Mouse (Mus musculus) small intestine, adult 2 months (tissue): Measurements from ENCODE around the gene Robo1. TPM values are rescaled to one million over a fixed set of nuclear protein-coding genes. Genes with fewer than 3 reads are reported as not detected.

Source experiments
- H3K27ac ChIP-seq: fragments of 200-500 bp; 2 replicates; pipeline ENCODE4 v1.5.1; 2012; ENCODE audit warnings: low read depth, low read length, control low read depth, inconsistent platforms; ENCODE audit not compliant: insufficient read depth
- H3K27me3 ChIP-seq: fragments of 200-500 bp; 2 replicates; pipeline ENCODE4 v1.6.1; 2012; ENCODE audit warnings: mild to moderate bottlenecking, moderate library complexity, low read length, inconsistent platforms; ENCODE audit not compliant: control insufficient read depth, insufficient read depth
- H3K36me3 ChIP-seq: fragments of 200-500 bp; 2 replicates; pipeline ENCODE4 v1.6.1; 2012; ENCODE audit warnings: mild to moderate bottlenecking, low read length, control low read depth, inconsistent platforms; ENCODE audit not compliant: control insufficient read depth, insufficient read depth
- H3K4me1 ChIP-seq: fragments of 200-500 bp; 2 replicates; pipeline ENCODE4 v1.6.1; 2012; ENCODE audit warnings: low read length, inconsistent platforms, mixed read lengths; ENCODE audit not compliant: control insufficient read depth, insufficient read depth, insufficient read length
- H3K4me3 ChIP-seq: fragments of 200-500 bp; 2 replicates; pipeline ENCODE4 v1.5.1; 2012; ENCODE audit warnings: low read depth, mild to moderate bottlenecking, control low read depth, inconsistent platforms, low read length, moderate library complexity
- CTCF ChIP-seq: fragments of 200-500 bp; IDR thresholded peaks from 2 replicates; pipeline ENCODE4 v1.5.1; 2012; ENCODE audit warnings: low read depth, mild to moderate bottlenecking, control low read depth, inconsistent platforms, low read length, moderate library complexity, mixed read lengths; ENCODE audit not compliant: insufficient replicate concordance, insufficient read length; ENCODE audit errors: extremely low read depth
- POLR2A ChIP-seq: fragments of 200-500 bp; IDR thresholded peaks from 2 replicates; pipeline ENCODE4 v1.6.1; 2012; ENCODE audit warnings: low read depth, mild to moderate bottlenecking, control low read depth, inconsistent platforms, low read length, moderate library complexity
- WGBS: fragments of 180-500 bp; shearing (Covaris S2); methylation state at CpG from one replicate; pipeline ENCODE4 v1.1.7; 2018; 5-methylcytosine and 5-hydroxymethylcytosine counted together
- polyA plus RNA-seq: library from polyadenylated mRNA; depleted of rRNA; stranded (reverse); fragments of >200 nt; gene quantifications from 2 replicates; pipeline ENCODE4 v1.2.3, GENCODE M21; 2012

The Robo1 gene
- polyA plus RNA-seq, 1 experiment: 0.81 TPM

DNA sequence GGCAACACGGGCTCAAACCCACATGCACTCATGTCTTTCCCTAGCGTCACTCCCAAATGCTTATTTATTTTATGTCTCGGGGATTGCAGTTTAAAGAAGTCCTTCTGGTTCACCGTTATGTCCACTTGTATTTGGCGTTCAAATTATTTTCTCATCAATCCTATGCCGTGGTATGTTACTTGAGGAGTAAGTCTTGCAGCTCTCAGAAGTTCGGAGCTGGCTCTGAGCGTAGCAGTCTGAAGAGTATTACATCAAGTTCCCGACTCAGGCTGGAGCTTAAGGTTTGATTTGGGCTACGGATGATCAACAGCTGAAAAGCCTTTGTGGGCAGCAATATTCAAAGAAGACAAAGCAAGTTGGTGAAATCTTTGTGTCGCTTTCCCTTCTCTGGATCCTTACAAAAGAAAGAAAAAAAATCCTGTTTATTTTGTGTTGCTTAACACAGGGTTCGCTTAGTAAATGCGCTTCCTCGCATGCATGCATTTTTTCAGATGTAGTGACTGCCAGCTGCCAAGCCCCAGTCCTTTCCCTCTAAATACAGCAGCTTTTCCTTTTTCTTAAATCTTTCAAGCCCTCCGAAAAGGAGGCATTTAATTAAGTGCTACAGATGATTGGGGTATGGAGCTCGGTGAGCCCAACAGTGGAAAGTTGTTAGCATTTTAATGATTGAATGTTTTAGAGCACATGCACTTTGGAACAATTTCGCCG lies 136.5 kb downstream of the Robo1 start:
- Histone ChIP-seq H3K27me3 (no peaks in the 10 kb centered on the region), H3K27ac (no peak overlapping the region), H3K36me3 (no peaks in the 10 kb centered on the region), H3K4me1 (no peaks in the 10 kb centered on the region), H3K4me3 (no peak overlapping the region)
- WGBS: 73% methylated on average over 18 of the region's 18 CpGs
- TF ChIP-seq POLR2A: no peak
- no peak for TF ChIP-seq CTCF

DNA sequence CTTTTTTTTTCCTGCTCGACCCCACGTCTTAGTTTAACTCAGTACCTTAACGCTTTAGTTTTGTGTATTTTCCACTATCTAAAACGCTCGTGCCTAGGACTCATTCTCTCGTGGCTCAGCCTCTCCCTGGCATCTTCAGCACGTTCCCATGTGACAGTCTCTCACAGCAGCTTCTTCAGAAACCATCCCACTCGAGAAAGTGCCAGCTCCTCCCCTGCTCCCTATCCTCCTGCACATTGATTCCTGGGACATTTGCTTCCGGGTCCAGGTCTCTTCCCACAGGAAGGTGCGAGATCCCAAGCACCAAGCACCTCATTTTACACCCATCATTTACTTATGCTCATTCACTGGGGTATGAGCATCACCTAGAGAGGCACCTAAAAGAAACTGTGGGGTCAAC lies 150.0 kb downstream of the Robo1 start:
- H3K27ac ChIP-seq: no peak overlapping the region
- no peak overlapping the region for H3K4me3 ChIP-seq
- 54% methylated on average over 10 of the region's 10 CpGs for WGBS
- no peaks in the 10 kb centered on the region for H3K4me1 ChIP-seq
- TF ChIP-seq POLR2A (no peak), CTCF (no peak)
- no peaks in the 10 kb centered on the region for H3K27me3 ChIP-seq
- no peaks in the 10 kb centered on the region for H3K36me3 ChIP-seq

DNA sequence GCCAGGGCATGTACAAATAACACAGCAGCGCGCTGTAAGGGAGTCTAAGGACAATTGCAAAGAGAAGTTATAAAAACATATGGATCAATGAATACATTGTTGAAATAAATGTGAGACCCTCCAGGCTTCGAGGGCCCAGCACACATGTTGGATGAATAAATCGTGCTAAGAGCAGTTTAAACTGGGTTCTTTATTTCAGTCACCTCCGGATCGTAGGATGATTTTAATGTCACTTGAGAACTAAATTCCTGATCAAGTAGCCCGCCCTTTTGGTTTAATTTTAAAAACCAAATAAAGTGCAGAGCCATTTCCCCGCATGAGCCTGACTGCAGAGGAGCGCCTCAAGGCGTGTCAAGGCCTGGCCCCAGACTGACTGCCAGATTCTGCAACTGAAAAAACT lies 150.5 kb downstream of the Robo1 start:
- 59% methylated on average over 10 of the region's 10 CpGs for WGBS
- TF ChIP-seq POLR2A (no peak), CTCF (no peak)
- Histone ChIP-seq H3K4me3 (no peak overlapping the region), H3K27me3 (no peaks in the 10 kb centered on the region), H3K4me1 (no peaks in the 10 kb centered on the region), H3K27ac (no peak overlapping the region), H3K36me3 (no peaks in the 10 kb centered on the region)

DNA sequence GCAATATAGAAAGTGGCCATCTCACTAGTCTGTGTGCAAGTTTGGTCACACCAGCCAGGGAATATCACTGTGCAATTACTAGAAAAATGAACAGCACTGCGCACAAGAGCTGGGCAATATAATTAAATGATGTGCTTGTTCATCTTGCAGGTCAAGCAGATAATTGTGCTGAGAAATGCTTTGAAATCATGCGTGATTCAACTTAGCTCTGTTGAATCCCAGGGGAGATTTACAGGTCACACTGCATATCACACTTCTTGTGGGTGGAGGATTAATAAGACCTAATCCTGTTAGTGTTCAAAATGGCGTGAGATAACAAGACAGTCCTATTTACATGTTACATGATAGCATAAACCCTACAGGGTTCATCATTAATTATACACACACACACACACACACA lies 157.6 kb downstream of the Robo1 start:
- WGBS: 74% methylated on average over 3 of the region's 3 CpGs
- H3K27me3 ChIP-seq: no peaks in the 10 kb centered on the region
- no peak for TF ChIP-seq POLR2A
- TF ChIP-seq CTCF: no peak
- H3K27ac ChIP-seq: no peak overlapping the region
- H3K4me1 ChIP-seq: no peaks in the 10 kb centered on the region
- no peaks in the 10 kb centered on the region for H3K36me3 ChIP-seq
- H3K4me3 ChIP-seq: no peak overlapping the region

DNA sequence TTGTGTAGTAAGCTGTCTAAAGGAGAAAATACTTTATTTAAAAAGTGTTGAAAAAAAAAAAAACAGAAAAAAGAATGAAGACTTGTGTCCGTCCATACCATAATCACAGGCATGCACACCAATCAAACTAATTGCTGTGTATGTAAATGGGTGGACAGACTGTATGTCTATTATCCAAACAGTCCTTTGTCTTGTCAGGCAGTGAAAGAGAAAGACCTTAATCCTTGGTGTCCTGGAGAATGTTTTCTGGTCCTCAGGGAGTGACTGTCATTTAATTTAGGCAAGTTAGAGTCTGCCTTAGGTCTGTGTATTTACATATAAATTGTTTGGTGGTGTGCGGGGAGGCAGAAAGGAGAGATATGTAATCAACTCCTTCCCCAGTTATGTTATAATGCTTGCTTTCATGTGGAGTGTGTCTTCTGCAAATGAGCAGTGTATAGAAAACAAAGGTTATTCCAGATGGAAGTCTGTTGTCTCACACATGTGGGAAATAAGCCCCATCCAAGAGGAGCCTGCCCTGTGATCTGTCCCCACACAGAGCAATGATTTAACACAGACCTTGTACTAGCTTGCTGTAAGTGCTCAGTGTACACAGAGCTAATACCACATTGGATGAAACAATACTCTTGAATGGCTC lies 162.0 kb downstream of the Robo1 start:
- no peaks in the 10 kb centered on the region for H3K36me3 ChIP-seq
- H3K4me1 ChIP-seq: no peaks in the 10 kb centered on the region
- no peak overlapping the region for H3K4me3 ChIP-seq
- TF ChIP-seq CTCF (no peak), POLR2A (no peak)
- no peaks in the 10 kb centered on the region for H3K27me3 ChIP-seq
- WGBS: 64% methylated on average over 2 of the region's 2 CpGs
- H3K27ac ChIP-seq: no peak overlapping the region

DNA sequence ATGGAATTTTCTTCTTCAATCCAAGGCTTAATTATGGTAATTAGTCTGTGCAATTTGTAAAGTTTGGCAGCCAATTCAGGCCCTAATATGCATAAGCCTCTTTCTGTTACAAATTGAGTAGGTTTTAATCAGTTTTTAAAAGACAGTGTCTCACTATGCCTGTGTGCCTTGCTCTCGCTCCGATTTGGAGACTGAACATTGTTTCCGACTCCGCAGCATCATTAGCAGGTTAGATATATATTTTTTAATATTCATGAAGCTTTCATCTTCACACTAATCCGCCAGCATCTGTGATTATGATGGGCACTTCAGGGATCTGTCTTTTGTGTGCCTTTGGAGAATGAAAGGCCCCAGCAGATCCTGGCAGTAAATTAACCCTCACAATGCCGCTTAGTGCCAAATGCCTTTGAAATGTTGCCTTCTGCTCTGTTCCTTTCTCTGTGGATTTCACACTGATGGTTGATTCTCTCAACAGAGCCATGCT lies 202.7 kb downstream of the Robo1 start:
- H3K4me3 ChIP-seq: no peak overlapping the region
- no peaks in the 10 kb centered on the region for H3K4me1 ChIP-seq
- 74% methylated on average over 6 of the region's 6 CpGs for WGBS
- H3K36me3 ChIP-seq: no peaks in the 10 kb centered on the region
- H3K27me3 ChIP-seq: no peaks in the 10 kb centered on the region
- TF ChIP-seq POLR2A: no peak
- TF ChIP-seq CTCF: no peak
- H3K27ac ChIP-seq: no peak overlapping the region

DNA sequence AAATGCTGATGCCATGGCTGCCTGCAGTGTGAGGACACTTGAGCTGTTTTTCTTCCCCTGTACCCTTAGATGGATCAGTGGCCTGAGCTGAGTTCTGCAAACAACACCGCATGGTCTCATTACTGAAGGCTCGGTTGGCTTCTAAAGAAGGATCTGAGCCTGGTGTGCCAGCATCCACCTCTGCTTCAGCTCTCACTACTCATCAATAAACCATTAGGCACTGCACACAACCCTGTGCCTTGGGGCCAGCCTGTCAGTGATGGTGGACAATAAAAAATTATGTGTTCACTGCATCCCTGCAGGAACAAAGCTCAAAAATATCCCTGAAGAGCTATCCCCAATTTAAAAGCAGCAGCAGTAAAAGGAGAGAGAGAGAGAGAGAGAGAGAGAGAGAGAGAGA lies 223.2 kb downstream of the Robo1 start:
- 76% methylated on average over 2 of the region's 2 CpGs for WGBS
- Histone ChIP-seq H3K27me3 (no peaks in the 10 kb centered on the region), H3K36me3 (no peaks in the 10 kb centered on the region), H3K27ac (no peak overlapping the region), H3K4me3 (no peak overlapping the region), H3K4me1 (no peaks in the 10 kb centered on the region)
- TF ChIP-seq CTCF (no peak), POLR2A (no peak)
